Mouse (Mus musculus): ENCODE measurements around the gene Gm21973.

Gene Gm21973

GRCm38 (mm10) chr15:10399795-10400194, 74.6 kb downstream of the Gm21973 start:
- no peak for DNase-seq (ENCODE audit: low read depth, low spot score)

GRCm38 (mm10) chr15:10400415-10400814, 75.2 kb downstream of the Gm21973 start:
- no peak for DNase-seq (ENCODE audit: low read depth, low spot score)

DNA sequence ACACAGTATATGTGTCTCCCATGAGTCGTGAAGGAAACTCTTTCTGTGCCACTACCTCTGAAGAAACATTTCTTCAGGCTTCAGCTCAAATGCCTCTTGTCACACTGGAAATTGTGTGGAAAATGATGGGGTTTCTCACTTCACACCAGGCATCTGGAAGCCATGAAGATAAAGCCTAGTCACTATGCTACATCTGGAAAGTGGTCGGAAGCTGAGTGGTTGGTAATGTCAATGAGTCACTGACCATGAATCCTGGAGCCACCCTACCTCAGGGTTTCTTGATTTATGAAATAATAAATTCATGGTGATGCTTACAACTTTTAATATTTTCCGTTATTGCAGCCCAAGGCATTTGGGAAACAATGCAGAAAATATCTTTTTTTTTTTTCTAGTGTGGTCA, 84.7 kb downstream of the Gm21973 start:
- DNase-seq (ENCODE audit: low read depth, low spot score): no peak

DNA sequence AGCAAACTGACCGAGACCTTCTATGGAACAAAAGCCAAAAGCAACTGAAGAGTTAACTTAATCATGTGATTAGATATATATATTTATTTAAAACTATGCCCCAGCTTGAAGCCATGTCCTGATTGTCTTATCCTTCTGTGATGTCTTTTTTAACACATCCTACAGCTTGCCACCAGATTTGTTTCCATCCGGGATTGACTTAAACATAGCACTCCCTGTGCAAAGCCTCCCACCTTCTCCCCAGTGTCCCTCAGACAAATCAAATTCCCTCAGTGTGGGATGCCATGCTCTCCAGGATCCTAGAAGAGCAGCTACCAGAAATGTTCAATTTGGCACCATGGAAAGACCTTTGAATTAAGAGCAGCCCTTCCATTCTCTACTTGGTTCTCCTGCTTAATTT, 85.7 kb downstream of the Gm21973 start:
- no peak for DNase-seq (ENCODE audit: low read depth, low spot score)

DNA sequence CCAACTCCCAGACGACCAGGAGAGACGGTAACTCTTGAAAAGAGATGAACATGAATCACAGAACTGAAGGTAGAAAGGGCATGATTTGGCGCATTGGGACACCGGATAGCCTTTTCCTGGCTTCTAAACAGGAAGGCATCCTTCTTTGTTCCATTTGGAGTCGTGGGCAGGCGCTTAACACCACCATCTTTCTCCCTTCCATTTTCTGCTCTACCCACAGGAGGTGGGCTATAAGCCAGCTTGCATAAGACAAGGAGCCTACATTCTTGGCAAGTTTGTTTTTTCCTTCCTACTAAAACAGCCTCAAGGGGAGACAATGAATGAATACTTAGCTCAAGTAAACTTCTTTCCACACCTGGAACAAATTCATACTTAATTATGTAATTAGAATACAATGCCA, 88.5 kb downstream of the Gm21973 start:
- no peak for DNase-seq (ENCODE audit: low read depth, low spot score)

DNA sequence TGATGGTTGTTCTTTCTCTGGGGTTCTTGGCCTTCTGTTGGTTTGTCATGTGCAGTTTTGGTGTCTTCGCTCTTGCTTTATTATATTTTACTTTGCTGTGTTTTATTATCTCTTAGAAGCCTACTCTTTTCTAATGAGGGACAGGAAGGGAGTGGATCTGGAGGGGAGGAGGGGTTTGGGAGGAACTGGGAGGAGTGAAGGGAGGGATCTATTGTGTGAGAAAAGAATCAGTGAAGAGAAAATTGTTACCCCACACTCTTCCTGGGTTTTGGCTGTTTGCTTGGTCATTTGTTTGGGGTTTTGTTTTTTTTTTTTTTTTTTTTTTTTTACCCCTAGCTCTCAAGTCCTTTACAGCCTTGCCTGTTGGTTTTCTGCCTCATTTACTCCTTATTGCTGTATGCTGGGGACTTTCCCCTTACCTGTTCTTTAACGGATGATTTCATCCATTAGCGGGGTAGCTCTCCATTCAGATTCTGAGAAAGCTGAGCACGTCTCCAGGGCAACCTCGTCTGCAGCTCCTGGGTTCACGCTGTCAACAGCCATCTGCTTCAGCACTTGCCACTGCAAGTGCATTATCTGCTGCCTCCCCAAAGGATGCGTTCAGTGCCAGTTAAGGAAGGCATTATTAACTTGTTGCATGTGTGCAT, 96.1 kb downstream of the Gm21973 start:
- no peak for DNase-seq (ENCODE audit: low read depth, low spot score)

GRCm38 (mm10) chr15:10421785-10422144, 96.6 kb downstream of the Gm21973 start:
- DNase-seq (ENCODE audit: low read depth, low spot score): no peak

Data from WW6 (cell line).